Mouse (Mus musculus): ENCODE data around the gene Slc13a2. TPM values are rescaled to one million over a fixed set of nuclear protein-coding genes. Genes with fewer than 3 reads are reported as not detected.

Slc13a2 gene
- polyA plus RNA-seq, 1 experiment from 2014 or later: not detected

GRCm38 (mm10) chr11:78427655-78428054 is 5.6 kb upstream of the Slc13a2 start:
- no peak for DNase-seq (ENCODE audit: low spot score)
- no peak for ATAC-seq (ENCODE audit: low FRiP score)
- Histone ChIP-seq H3K27me3 (ENCODE audit: control insufficient read depth, insufficient read depth, low read length) (no peaks in the 10 kb centered on the region), H3K9ac (ENCODE audit: low read depth, low read length) (no peak overlapping the region), H3K4me3 (ENCODE audit: low read depth, low read length) (no peak overlapping the region), H3K36me3 (ENCODE audit: control insufficient read depth, insufficient read depth, low read length) (no peaks in the 10 kb centered on the region), H3K9me3 (ENCODE audit: control insufficient read depth, low read length) (no peaks in the 10 kb centered on the region), H3K27ac (ENCODE audit: low read depth, low read length) (no peak overlapping the region), H3K4me2 (replicated peaks; ENCODE audit: low read depth, low read length) (no peak overlapping the region), H3K4me1 (replicated peaks; ENCODE audit: control insufficient read depth, insufficient read depth, low read length) (no peaks in the 10 kb centered on the region)
- WGBS: 96% methylated on average over 6 of the region's 6 CpGs

GRCm38 (mm10) chr11:78425572-78425971 is 3.6 kb upstream of the Slc13a2 start:
- Histone ChIP-seq H3K4me2 (replicated peaks; ENCODE audit: low read depth, low read length) (no peak overlapping the region), H3K27me3 (ENCODE audit: control insufficient read depth, insufficient read depth, low read length) (no peaks in the 10 kb centered on the region), H3K4me3 (ENCODE audit: low read depth, low read length) (no peak overlapping the region), H3K27ac (ENCODE audit: low read depth, low read length) (no peak overlapping the region), H3K36me3 (ENCODE audit: control insufficient read depth, insufficient read depth, low read length) (no peaks in the 10 kb centered on the region), H3K9me3 (ENCODE audit: control insufficient read depth, low read length) (no peaks in the 10 kb centered on the region), H3K9ac (ENCODE audit: low read depth, low read length) (no peak overlapping the region), H3K4me1 (replicated peaks; ENCODE audit: control insufficient read depth, insufficient read depth, low read length) (no peaks in the 10 kb centered on the region)
- ATAC-seq (ENCODE audit: low FRiP score): no peak
- no peak for DNase-seq (ENCODE audit: low spot score)
- WGBS: 91% methylated on average over 1 of the region's 1 CpGs

- no peak overlapping the region for H3K4me2 ChIP-seq (replicated peaks; ENCODE audit: low read depth, low read length)
- H3K36me3 ChIP-seq (ENCODE audit: control insufficient read depth, insufficient read depth, low read length): no peaks in the 10 kb centered on the region
- DNase-seq (ENCODE audit: low spot score) (no peak), ATAC-seq (ENCODE audit: low FRiP score) (no peak)
- H3K9me3 ChIP-seq (ENCODE audit: control insufficient read depth, low read length): no peaks in the 10 kb centered on the region
- H3K4me1 ChIP-seq (replicated peaks; ENCODE audit: control insufficient read depth, insufficient read depth, low read length): no peaks in the 10 kb centered on the region
- no peak overlapping the region for H3K9ac ChIP-seq (ENCODE audit: low read depth, low read length)
- H3K27me3 ChIP-seq (ENCODE audit: control insufficient read depth, insufficient read depth, low read length): no peaks in the 10 kb centered on the region
- no peak overlapping the region for H3K27ac ChIP-seq (ENCODE audit: low read depth, low read length)
- 71% methylated on average over 2 of the region's 2 CpGs for WGBS
- H3K4me3 ChIP-seq (ENCODE audit: low read depth, low read length): no peak overlapping the region
Measured at GRCm38 (mm10) chr11:78424352-78424751, 2.3 kb upstream of the Slc13a2 start.

- no peaks in the 10 kb centered on the region for H3K4me1 ChIP-seq (replicated peaks; ENCODE audit: control insufficient read depth, insufficient read depth, low read length)
- no peaks in the 10 kb centered on the region for H3K9me3 ChIP-seq (ENCODE audit: control insufficient read depth, low read length)
- no peak overlapping the region for H3K4me3 ChIP-seq (ENCODE audit: low read depth, low read length)
- no peak overlapping the region for H3K4me2 ChIP-seq (replicated peaks; ENCODE audit: low read depth, low read length)
- 69% methylated on average over 13 of the region's 13 CpGs for WGBS
- H3K9ac ChIP-seq (ENCODE audit: low read depth, low read length): no peak overlapping the region
- no peak for ATAC-seq (ENCODE audit: low FRiP score)
- H3K27me3 ChIP-seq (ENCODE audit: control insufficient read depth, insufficient read depth, low read length): no peaks in the 10 kb centered on the region
- no peaks in the 10 kb centered on the region for H3K36me3 ChIP-seq (ENCODE audit: control insufficient read depth, insufficient read depth, low read length)
- no peak for DNase-seq (ENCODE audit: low spot score)
- no peak overlapping the region for H3K27ac ChIP-seq (ENCODE audit: low read depth, low read length)
Measured at GRCm38 (mm10) chr11:78421201-78422009, 612 bp downstream of the Slc13a2 start.

GRCm38 (mm10) chr11:78420263-78420889 is 1.6 kb downstream of the Slc13a2 start:
- Histone ChIP-seq H3K9ac (ENCODE audit: low read depth, low read length) (no peak overlapping the region), H3K9me3 (ENCODE audit: control insufficient read depth, low read length) (no peaks in the 10 kb centered on the region), H3K27me3 (ENCODE audit: control insufficient read depth, insufficient read depth, low read length) (no peaks in the 10 kb centered on the region), H3K36me3 (ENCODE audit: control insufficient read depth, insufficient read depth, low read length) (no peaks in the 10 kb centered on the region), H3K4me1 (replicated peaks; ENCODE audit: control insufficient read depth, insufficient read depth, low read length) (no peaks in the 10 kb centered on the region), H3K27ac (ENCODE audit: low read depth, low read length) (no peak overlapping the region), H3K4me3 (ENCODE audit: low read depth, low read length) (no peak overlapping the region), H3K4me2 (replicated peaks; ENCODE audit: low read depth, low read length) (no peak overlapping the region)
- DNase-seq (ENCODE audit: low spot score): no peak
- 78% methylated on average over 12 of the region's 12 CpGs for WGBS
- ATAC-seq (ENCODE audit: low FRiP score): no peak

GRCm38 (mm10) chr11:78416854-78417253 is 5.2 kb downstream of the Slc13a2 start:
- Histone ChIP-seq H3K9ac (ENCODE audit: low read depth, low read length) (no peak overlapping the region), H3K36me3 (ENCODE audit: control insufficient read depth, insufficient read depth, low read length) (no peaks in the 10 kb centered on the region), H3K4me3 (ENCODE audit: low read depth, low read length) (no peak overlapping the region), H3K4me2 (replicated peaks; ENCODE audit: low read depth, low read length) (no peak overlapping the region), H3K27ac (ENCODE audit: low read depth, low read length) (no peak overlapping the region), H3K27me3 (ENCODE audit: control insufficient read depth, insufficient read depth, low read length) (no peaks in the 10 kb centered on the region), H3K4me1 (replicated peaks; ENCODE audit: control insufficient read depth, insufficient read depth, low read length) (no peaks in the 10 kb centered on the region), H3K9me3 (ENCODE audit: control insufficient read depth, low read length) (no peaks in the 10 kb centered on the region)
- DNase-seq (ENCODE audit: low spot score) (no peak), ATAC-seq (ENCODE audit: low FRiP score) (no peak)
- 85% methylated on average over 6 of the region's 6 CpGs for WGBS

- no peaks in the 10 kb centered on the region for H3K4me1 ChIP-seq (replicated peaks; ENCODE audit: control insufficient read depth, insufficient read depth, low read length)
- no peak for ATAC-seq (ENCODE audit: low FRiP score)
- no peak overlapping the region for H3K4me2 ChIP-seq (replicated peaks; ENCODE audit: low read depth, low read length)
- H3K4me3 ChIP-seq (ENCODE audit: low read depth, low read length): no peak overlapping the region
- H3K9ac ChIP-seq (ENCODE audit: low read depth, low read length): no peak overlapping the region
- H3K27ac ChIP-seq (ENCODE audit: low read depth, low read length): no peak overlapping the region
- H3K27me3 ChIP-seq (ENCODE audit: control insufficient read depth, insufficient read depth, low read length): no peaks in the 10 kb centered on the region
- DNase-seq (ENCODE audit: low spot score): no peak
- WGBS: 76% methylated on average over 6 of the region's 6 CpGs
- H3K36me3 ChIP-seq (ENCODE audit: control insufficient read depth, insufficient read depth, low read length): no peaks in the 10 kb centered on the region
- no peaks in the 10 kb centered on the region for H3K9me3 ChIP-seq (ENCODE audit: control insufficient read depth, low read length)
Measured at GRCm38 (mm10) chr11:78412861-78413260, 9.2 kb downstream of the Slc13a2 start.

- DNase-seq (ENCODE audit: low spot score) (no peak), ATAC-seq (ENCODE audit: low FRiP score) (no peak)
- Histone ChIP-seq H3K27me3 (ENCODE audit: control insufficient read depth, insufficient read depth, low read length) (no peaks in the 10 kb centered on the region), H3K4me2 (replicated peaks; ENCODE audit: low read depth, low read length) (no peak overlapping the region), H3K4me3 (ENCODE audit: low read depth, low read length) (no peak overlapping the region), H3K27ac (ENCODE audit: low read depth, low read length) (no peak overlapping the region), H3K36me3 (ENCODE audit: control insufficient read depth, insufficient read depth, low read length) (no peaks in the 10 kb centered on the region), H3K4me1 (replicated peaks; ENCODE audit: control insufficient read depth, insufficient read depth, low read length) (no peaks in the 10 kb centered on the region), H3K9me3 (ENCODE audit: control insufficient read depth, low read length) (no peaks in the 10 kb centered on the region), H3K9ac (ENCODE audit: low read depth, low read length) (no peak overlapping the region)
- WGBS: 80% methylated on average over 6 of the region's 6 CpGs
Measured at GRCm38 (mm10) chr11:78412324-78412850, 9.6 kb downstream of the Slc13a2 start.
